Mouse (Mus musculus) MEL (cell line): ENCODE data around the gene Ifrd1. TPM values are rescaled to one million over a fixed set of nuclear protein-coding genes. Genes with fewer than 3 reads are reported as not detected.

ENCODE experiments used
- DNase-seq: peaks from one replicate; pipeline ENCODE4 v3.0.0; 2011; ENCODE audit warnings: low read depth, low spot score
- H3K27ac ChIP-seq: 2 replicates; pipeline ENCODE4 v1.5.1; 2012; ENCODE audit warnings: low read depth, mild to moderate bottlenecking, control low read depth, low read length, moderate library complexity; ENCODE audit not compliant: control insufficient read depth
- H3K27me3 ChIP-seq, 2 experiments: fragments of 150-350 bp in 1 of 2; sonication (generic) in 1 of 2; 2 replicates each; pipeline ENCODE4 v1.6.1; 2012; ENCODE audit warnings: low read length in 2 of 2, mild to moderate bottlenecking in 2 of 2, improper control_type of control experiment in 1 of 2, moderate library complexity in 1 of 2; ENCODE audit not compliant: insufficient read depth in 2 of 2, control insufficient read depth in 1 of 2
- H3K36me3 ChIP-seq, 2 experiments: 2 replicates each; pipeline ENCODE4 v1.6.1; 2012 to 2014; ENCODE audit warnings: low read length in 2 of 2, improper control_type of control experiment in 1 of 2, inconsistent platforms in 1 of 2, mild to moderate bottlenecking in 1 of 2; ENCODE audit not compliant: insufficient read depth in 2 of 2, control insufficient read depth in 1 of 2
- H3K4me1 ChIP-seq, 2 experiments: fragments of 150-350 bp in 1 of 2; sonication (generic) in 1 of 2; 2 replicates each; pipeline ENCODE4 v1.6.1; 2012; ENCODE audit warnings: low read length in 2 of 2, improper control_type of control experiment in 1 of 2, mild to moderate bottlenecking in 1 of 2; ENCODE audit not compliant: insufficient read depth in 2 of 2, control insufficient read depth in 1 of 2
- H3K4me3 ChIP-seq, 2 experiments: fragments of 150-350 bp in 1 of 2; sonication (generic) in 1 of 2; 2 replicates each; pipeline ENCODE4 v1.5.1; 2012; ENCODE audit warnings: low read depth in 2 of 2, low read length in 2 of 2, mild to moderate bottlenecking in 2 of 2, moderate library complexity in 2 of 2, control low read depth in 1 of 2, improper control_type of control experiment in 1 of 2; ENCODE audit not compliant: control insufficient read depth in 1 of 2, insufficient read depth in 1 of 2
- H3K79me2 ChIP-seq: 2 replicates; pipeline ENCODE4 v1.6.1; 2012; ENCODE audit warnings: mild to moderate bottlenecking, low read length, moderate library complexity; ENCODE audit not compliant: control insufficient read depth, poor library complexity, insufficient read depth
- H3K9ac ChIP-seq: 2 replicates; pipeline ENCODE4 v1.6.1; 2012; ENCODE audit warnings: low read depth, mild to moderate bottlenecking, control low read depth, low read length, moderate library complexity; ENCODE audit not compliant: control insufficient read depth, poor library complexity, severe bottlenecking
- H3K9me3 ChIP-seq: fragments of 150-350 bp; sonication (generic); replicated peaks from 2 replicates; pipeline ENCODE4 v1.6.1; 2012; ENCODE audit warnings: mild to moderate bottlenecking, low read length, improper control_type of control experiment, moderate library complexity; ENCODE audit not compliant: insufficient read depth
- BHLHE40 ChIP-seq: IDR thresholded peaks from 2 replicates; pipeline ENCODE4 v1.6.1; 2012; ENCODE audit warnings: low read depth, mild to moderate bottlenecking, inconsistent platforms, low read length, improper control_type of control experiment, borderline replicate concordance
- CHD1 ChIP-seq: IDR thresholded peaks from 2 replicates; pipeline ENCODE4 v1.6.1; 2012; ENCODE audit warnings: low read depth, mild to moderate bottlenecking, inconsistent platforms, low read length, improper control_type of control experiment
- CHD2 ChIP-seq: IDR thresholded peaks from 2 replicates; pipeline ENCODE4 v1.6.1; 2011; ENCODE audit warnings: low read length, improper control_type of control experiment
- CTCF ChIP-seq, 3 experiments: IDR thresholded peaks in 2 of 3; conservative IDR thresholded peaks in 1 of 3; 2 replicates each; pipeline ENCODE4 v1.5.1; 2011 to 2012; ENCODE audit warnings: low read length in 3 of 3, low read depth in 2 of 3, mild to moderate bottlenecking in 2 of 3, improper control_type of control experiment in 1 of 3, inconsistent platforms in 1 of 3, mixed read lengths in 1 of 3, moderate library complexity in 1 of 3; ENCODE audit not compliant: control insufficient read depth in 1 of 3, insufficient read depth in 1 of 3, poor library complexity in 1 of 3, severe bottlenecking in 1 of 3
- E2F4 ChIP-seq: IDR thresholded peaks from 2 replicates; pipeline ENCODE4 v1.6.1; 2011; ENCODE audit warnings: low read depth, low read length, improper control_type of control experiment, borderline replicate concordance
- EP300 ChIP-seq, 2 experiments: IDR thresholded peaks; 2 replicates each; pipeline ENCODE4 v1.6.1; 2011; ENCODE audit warnings: improper control_type of control experiment in 2 of 2, low read length in 2 of 2, low read depth in 1 of 2, mild to moderate bottlenecking in 1 of 2
- ETS1 ChIP-seq: IDR thresholded peaks from 2 replicates; pipeline ENCODE4 v1.6.1; 2012; ENCODE audit warnings: low read depth, mild to moderate bottlenecking, inconsistent platforms, low read length, improper control_type of control experiment, moderate library complexity
- GABPA ChIP-seq: IDR thresholded peaks from 2 replicates; pipeline ENCODE4 v1.6.1; 2012; ENCODE audit warnings: low read depth, mild to moderate bottlenecking, inconsistent platforms, low read length, improper control_type of control experiment, moderate library complexity
- GATA1 ChIP-seq: IDR thresholded peaks from 2 replicates; pipeline ENCODE4 v1.6.1; 2011; ENCODE audit warnings: low read depth, low read length, improper control_type of control experiment
- HCFC1 ChIP-seq: IDR thresholded peaks from 2 replicates; pipeline ENCODE4 v1.6.1; 2012; ENCODE audit warnings: low read depth, mild to moderate bottlenecking, inconsistent platforms, low read length, improper control_type of control experiment, moderate library complexity
- JUND ChIP-seq: IDR thresholded peaks from 2 replicates; pipeline ENCODE4 v1.6.1; 2011; ENCODE audit warnings: low read depth, mild to moderate bottlenecking, improper control_type of control experiment, low read length
- MAFK ChIP-seq: IDR thresholded peaks from 2 replicates; pipeline ENCODE4 v1.6.1; 2011; ENCODE audit warnings: low read depth, mild to moderate bottlenecking, low read length, improper control_type of control experiment, borderline replicate concordance
- MAX ChIP-seq: IDR thresholded peaks from 2 replicates; pipeline ENCODE4 v1.6.1; 2011; ENCODE audit warnings: low read length, improper control_type of control experiment
- MAZ ChIP-seq: IDR thresholded peaks from 2 replicates; pipeline ENCODE4 v1.6.1; 2012; ENCODE audit warnings: low read depth, mild to moderate bottlenecking, inconsistent platforms, low read length, improper control_type of control experiment
- MEF2A ChIP-seq: IDR thresholded peaks from 2 replicates; pipeline ENCODE4 v1.6.1; 2014; ENCODE audit warnings: low read depth, mild to moderate bottlenecking, inconsistent platforms, low read length, improper control_type of control experiment; ENCODE audit not compliant: poor library complexity, insufficient replicate concordance, severe bottlenecking; ENCODE audit errors: extremely low read depth
- MXI1 ChIP-seq: IDR thresholded peaks from 2 replicates; pipeline ENCODE4 v1.6.1; 2011; ENCODE audit warnings: mild to moderate bottlenecking, low read depth, low read length, improper control_type of control experiment
- MYB ChIP-seq: IDR thresholded peaks from 2 replicates; pipeline ENCODE4 v1.6.1; 2011; ENCODE audit warnings: mild to moderate bottlenecking, low read depth, low read length, improper control_type of control experiment
- NELFE ChIP-seq: IDR thresholded peaks from 2 replicates; pipeline ENCODE4 v1.6.1; 2011; ENCODE audit warnings: low read depth, low read length, improper control_type of control experiment
- POLR2A ChIP-seq, 2 experiments: IDR thresholded peaks; 2 replicates each; pipeline ENCODE4 v1.6.1; 2011 to 2012; ENCODE audit warnings: low read length in 2 of 2, mild to moderate bottlenecking in 2 of 2, control low read depth in 1 of 2, improper control_type of control experiment in 1 of 2, low read depth in 1 of 2, moderate library complexity in 1 of 2; ENCODE audit not compliant: control insufficient read depth in 1 of 2, insufficient read depth in 1 of 2, poor library complexity in 1 of 2
- POLR2AphosphoS2 ChIP-seq: IDR thresholded peaks from 2 replicates; pipeline ENCODE4 v1.6.1; 2011; ENCODE audit warnings: low read length, improper control_type of control experiment
- POLR2AphosphoS5 ChIP-seq: IDR thresholded peaks from 2 replicates; pipeline ENCODE4 v1.6.1; 2012; ENCODE audit warnings: low read depth, borderline replicate concordance, mild to moderate bottlenecking, inconsistent platforms, low read length, moderate library complexity, mixed read lengths
- RAD21 ChIP-seq: IDR thresholded peaks from 2 replicates; pipeline ENCODE4 v1.6.1; 2011; ENCODE audit warnings: mild to moderate bottlenecking, low read depth, low read length, improper control_type of control experiment
- RCOR1 ChIP-seq: IDR thresholded peaks from 2 replicates; pipeline ENCODE4 v1.6.1; 2012; ENCODE audit warnings: low read depth, mild to moderate bottlenecking, inconsistent platforms, low read length, improper control_type of control experiment
- SMC3 ChIP-seq: IDR thresholded peaks from 2 replicates; pipeline ENCODE4 v1.6.1; 2011; ENCODE audit warnings: low read depth, low read length, improper control_type of control experiment
- TBP ChIP-seq: IDR thresholded peaks from 2 replicates; pipeline ENCODE4 v1.8.0; 2011; ENCODE audit warnings: low read depth, low read length, improper control_type of control experiment
- USF1 ChIP-seq: IDR thresholded peaks from 2 replicates; pipeline ENCODE4 v1.6.1; 2014; ENCODE audit warnings: low read depth, mild to moderate bottlenecking, inconsistent platforms, low read length, improper control_type of control experiment, moderate library complexity
- USF2 ChIP-seq, 2 experiments: IDR thresholded peaks; 2 replicates each; pipeline ENCODE4 v1.6.1; 2011 to 2012; ENCODE audit warnings: improper control_type of control experiment in 2 of 2, low read length in 2 of 2, borderline replicate concordance in 1 of 2, inconsistent platforms in 1 of 2, low read depth in 1 of 2, mild to moderate bottlenecking in 1 of 2; ENCODE audit not compliant: insufficient read depth in 1 of 2
- ZC3H11A ChIP-seq: IDR thresholded peaks from 2 replicates; pipeline ENCODE4 v1.6.1; 2012; ENCODE audit warnings: low read depth, mild to moderate bottlenecking, inconsistent platforms, low read length, improper control_type of control experiment
- ZKSCAN1 ChIP-seq: IDR thresholded peaks from 2 replicates; pipeline ENCODE4 v1.6.1; 2012; ENCODE audit warnings: low read depth, mild to moderate bottlenecking, inconsistent platforms, low read length, improper control_type of control experiment, moderate library complexity
- ZMIZ1 ChIP-seq: IDR thresholded peaks from 2 replicates; pipeline ENCODE4 v1.6.1; 2012; ENCODE audit warnings: low read depth, mild to moderate bottlenecking, inconsistent platforms, low read length, improper control_type of control experiment, moderate library complexity
- ZNF384 ChIP-seq: IDR thresholded peaks from 2 replicates; pipeline ENCODE4 v1.6.1; 2012; ENCODE audit warnings: low read depth, mild to moderate bottlenecking, inconsistent platforms, low read length, improper control_type of control experiment
- polyA plus RNA-seq, 2 experiments: library from polyadenylated mRNA; stranded (reverse) in 1 of 2; unstranded in 1 of 2; fragments of >175 nt in 1 of 2; fragments of >200 nt in 1 of 2; gene quantifications; 2 replicates each; pipeline versions ENCODE4 v1.2.1 to v1.2.4; 2012; ENCODE audit warnings: low replicate concordance in 2 of 2, low read depth in 1 of 2; ENCODE audit not compliant: insufficient read length in 2 of 2, insufficient read depth in 1 of 2, missing spikeins in 1 of 2
- total RNA-seq: library from RNA; depleted of rRNA; stranded (reverse); fragments of 300-350 nt; gene quantifications from 2 replicates; pipeline ENCODE4 v1.2.3, GENCODE M21; 2012

Ifrd1 gene
- total and polyA plus RNA-seq, 3 experiments, result 161 to 167 TPM; not detected in 1

DNA sequence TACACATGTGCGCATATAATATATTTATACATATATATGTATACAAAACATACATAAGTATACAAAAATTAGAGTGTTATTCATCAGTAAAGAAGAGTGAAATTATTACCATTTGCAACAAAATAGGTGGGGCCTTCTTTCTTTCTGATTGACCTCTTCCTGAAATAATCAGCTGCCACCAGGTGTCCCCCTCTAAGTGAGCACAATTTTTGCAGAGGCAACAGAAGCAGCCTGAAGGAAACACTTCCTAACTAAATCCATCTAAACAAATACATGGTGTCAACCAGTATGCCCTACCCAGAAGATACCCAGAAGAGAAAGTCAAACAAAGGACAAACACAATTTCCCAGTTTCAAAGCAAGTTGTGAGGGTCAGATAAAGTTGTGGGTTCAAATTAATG, 78.6 kb downstream of the Ifrd1 start:
- peaks cover 2 to 12% of the 10 kb centered on the region in 2 experiments for H3K4me1 ChIP-seq
- no peaks in the 10 kb centered on the region for H3K79me2 ChIP-seq
- H3K9ac ChIP-seq, result no peak overlapping the region
- DNase-seq, result peak; percentile 33
- no peak overlapping the region for H3K27ac ChIP-seq
- TF ChIP-seq EP300 (IDR thresholded peaks at IDR 0.05; ENCODE audit: low read depth in 1 of 2, low read length in 2 of 2) (peak in 1 of 2 experiments; percentile 48; a peak in 1 of 4 replicates), SMC3 (peak; percentile 51), CTCF (IDR thresholded peaks at IDR 0.05 in 2 of 3, conservative IDR thresholded peaks at IDR 0.05 in 1 of 3; ENCODE audit: control insufficient read depth in 1 of 3, insufficient read depth in 1 of 3, low read depth in 2 of 3, low read length in 3 of 3, poor library complexity in 1 of 3, severe bottlenecking in 1 of 3) (peak in 2 of 3 experiments; percentile 10 to 39; a peak in 2 of 6 replicates), MXI1 (no peak), POLR2AphosphoS2 (no peak)
- H3K4me3 ChIP-seq, result no peak overlapping the region
- H3K27me3 ChIP-seq, result no peaks in the 10 kb centered on the region
- peaks cover 0 to 12% of the 10 kb centered on the region in 2 experiments; a peak in 2 of 4 replicates for H3K36me3 ChIP-seq
- H3K9me3 ChIP-seq, result no peaks in the 10 kb centered on the region

DNA sequence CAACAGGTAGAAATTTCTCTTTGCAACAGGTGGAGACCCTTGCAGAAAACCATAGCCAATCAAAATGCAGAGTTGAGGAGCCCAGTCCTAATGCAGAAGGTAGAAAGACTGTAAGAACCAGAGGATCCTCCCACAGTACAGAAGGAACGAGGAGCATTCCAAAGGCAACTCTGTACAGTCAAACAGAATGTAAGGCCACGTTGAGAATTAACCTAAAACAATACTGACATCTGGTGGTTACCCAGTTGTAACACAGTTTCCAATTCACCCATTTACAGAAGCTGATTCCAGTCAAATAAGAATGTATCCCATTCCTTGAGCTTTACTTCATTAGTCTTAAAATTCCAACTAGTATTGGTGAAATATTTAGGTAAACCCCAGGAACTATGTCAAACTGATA, 83.7 kb downstream of the Ifrd1 start:
- H3K27me3 ChIP-seq, result no peaks in the 10 kb centered on the region
- DNase-seq, result peak; percentile 65
- no peaks in the 10 kb centered on the region for H3K79me2 ChIP-seq
- H3K4me3 ChIP-seq, result no peak overlapping the region
- no peak overlapping the region for H3K27ac ChIP-seq
- H3K4me1 ChIP-seq, result peaks cover 0 to 2% of the 10 kb centered on the region in 2 experiments; a peak in 1 of 4 replicates
- H3K9ac ChIP-seq, result no peak overlapping the region
- no peaks in the 10 kb centered on the region for H3K9me3 ChIP-seq
- H3K36me3 ChIP-seq, result peaks cover 0 to 4% of the 10 kb centered on the region in 2 experiments; a peak in 2 of 4 replicates
- TF ChIP-seq JUND, result no peak
- TF ChIP-seq MEF2A, result no peak
- TF ChIP-seq CTCF (IDR thresholded peaks at IDR 0.05 in 2 of 3, conservative IDR thresholded peaks at IDR 0.05 in 1 of 3; ENCODE audit: control insufficient read depth in 1 of 3, insufficient read depth in 1 of 3, low read depth in 2 of 3, low read length in 3 of 3, poor library complexity in 1 of 3, severe bottlenecking in 1 of 3), result peak in 2 of 3 experiments; percentile 64 to 92; a peak in 4 of 6 replicates
- TF ChIP-seq USF2 (IDR thresholded peaks at IDR 0.05; ENCODE audit: borderline replicate concordance in 1 of 2, insufficient read depth in 1 of 2, low read depth in 1 of 2, low read length in 2 of 2), result no peak
- no peak for TF ChIP-seq GABPA
- TF ChIP-seq POLR2AphosphoS2, result no peak
- TF ChIP-seq MAFK, result no peak
- no peak for TF ChIP-seq ZMIZ1
- no peak for TF ChIP-seq GATA1
- TF ChIP-seq USF1, result no peak
- no peak for TF ChIP-seq ZNF384
- TF ChIP-seq E2F4, result no peak
- no peak for TF ChIP-seq ETS1
- peak; percentile 97 for TF ChIP-seq RAD21
- no peak for TF ChIP-seq POLR2A (IDR thresholded peaks at IDR 0.05; ENCODE audit: control insufficient read depth in 1 of 2, insufficient read depth in 1 of 2, low read depth in 1 of 2, low read length in 2 of 2, poor library complexity in 1 of 2)
- no peak for TF ChIP-seq CHD2
- TF ChIP-seq NELFE, result no peak
- TF ChIP-seq ZC3H11A, result peak; percentile 99
- TF ChIP-seq HCFC1, result no peak
- TF ChIP-seq MYB, result no peak
- no peak for TF ChIP-seq MAX
- no peak for TF ChIP-seq BHLHE40
- no peak for TF ChIP-seq TBP
- TF ChIP-seq ZKSCAN1, result no peak
- no peak for TF ChIP-seq EP300 (IDR thresholded peaks at IDR 0.05; ENCODE audit: low read depth in 1 of 2, low read length in 2 of 2)
- no peak for TF ChIP-seq RCOR1
- TF ChIP-seq POLR2AphosphoS5, result no peak
- TF ChIP-seq MXI1, result no peak
- no peak for TF ChIP-seq CHD1
- no peak for TF ChIP-seq MAZ
